Mouse (Mus musculus) hindbrain, embryonic 14.5 days (tissue): Measurements from ENCODE around the gene Madcam1. TPM values are rescaled to one million over a fixed set of nuclear protein-coding genes. Genes with fewer than 3 reads are reported as not detected.

Experiments
- ATAC-seq: fragments of 200-750 bp; cut with Nextera tagmentation; 2 replicates; pipeline ENCODE4 v1.8.0; 2017; ENCODE audit warnings: moderate number of reproducible peaks, mild to moderate bottlenecking, moderate TSS enrichment, moderate library complexity; ENCODE audit not compliant: low FRiP score
- DNase-seq: peaks from one replicate; pipeline ENCODE4 v3.0.0-alpha.2; 2015; ENCODE audit warnings: low spot score
- H3K27ac ChIP-seq: fragments of 300-500 bp; sonication (generic); 2 replicates; pipeline ENCODE4 v1.5.1; 2014; ENCODE audit warnings: mild to moderate bottlenecking, moderate library complexity
- H3K27me3 ChIP-seq: fragments of 300-500 bp; sonication (generic); 2 replicates; pipeline ENCODE4 v1.6.1; 2014; ENCODE audit warnings: mild to moderate bottlenecking, low read length, mixed read lengths; ENCODE audit not compliant: control insufficient read depth, insufficient read depth
- H3K36me3 ChIP-seq: fragments of 300-500 bp; sonication (generic); replicated peaks from 2 replicates; pipeline ENCODE4 v1.6.1; 2014; ENCODE audit not compliant: control insufficient read depth, insufficient read depth
- H3K4me1 ChIP-seq: fragments of 300-500 bp; sonication (generic); replicated peaks from 2 replicates; pipeline ENCODE4 v1.6.1; 2014; ENCODE audit warnings: antibody characterized with exemption, low read length, mixed read lengths; ENCODE audit not compliant: control insufficient read depth, insufficient read depth
- H3K4me2 ChIP-seq: fragments of 300-500 bp; sonication (generic); replicated peaks from 2 replicates; pipeline ENCODE4 v1.6.1; 2014; ENCODE audit warnings: mild to moderate bottlenecking, moderate library complexity
- H3K4me3 ChIP-seq: fragments of 300-500 bp; sonication (generic); replicated peaks from 2 replicates; pipeline ENCODE4 v1.5.1; 2014; ENCODE audit warnings: mild to moderate bottlenecking, low read length
- H3K9ac ChIP-seq: fragments of 300-500 bp; sonication (generic); 2 replicates; pipeline ENCODE4 v1.6.1; 2014
- H3K9me3 ChIP-seq: fragments of 300-500 bp; sonication (generic); 2 replicates; pipeline ENCODE4 v1.6.1; 2016; ENCODE audit warnings: low read length; ENCODE audit not compliant: control insufficient read depth
- WGBS: fragments of 180-500 bp; shearing (Covaris S2); extraction: QIAGEN DNeasy Blood & Tissue Kit; methylation state at CpG from one replicate; pipeline ENCODE4 v1.1.7; 2014; 5-methylcytosine and 5-hydroxymethylcytosine counted together
- polyA plus RNA-seq: library from polyadenylated mRNA; unstranded; fragments of >200 nt; fragmentation: Nextera tagmentation; extraction: Ambion mirVana; gene quantifications from 2 replicates; pipeline ENCODE4 v1.2.1, GENCODE M21; 2014

Madcam1 gene
- polyA plus RNA-seq, 1 experiment from 2014 or later: 1.2 TPM

- H3K4me3 ChIP-seq: peak overlapping the region; percentile 82
- H3K27ac ChIP-seq: peak overlapping the region; percentile 72
- DNase-seq: no peak
- H3K27me3 ChIP-seq: no peaks in the 10 kb centered on the region
- peak overlapping the region; percentile 51 for H3K4me2 ChIP-seq
- H3K36me3 ChIP-seq: no peaks in the 10 kb centered on the region
- no peaks in the 10 kb centered on the region for H3K9me3 ChIP-seq
- WGBS: 80% methylated on average over 10 of the region's 10 CpGs
- peaks cover 29% of the 10 kb centered on the region for H3K4me1 ChIP-seq
- ATAC-seq: no peak
- peak overlapping the region; percentile 56; the same call in 1 of the 2 replicates for H3K9ac ChIP-seq
Observed at GRCm38 (mm10) chr10:79703541-79703940, 39.2 kb downstream of the Madcam1 start.

- no peaks in the 10 kb centered on the region for H3K9me3 ChIP-seq
- peak within 1 kb of the TSS; percentile 82 for H3K4me3 ChIP-seq
- peaks cover 8% of the 10 kb centered on the region; the same call in 1 of the 2 replicates for H3K36me3 ChIP-seq
- WGBS: under 1% methylated on average over 30 of the region's 65 CpGs
- peak within 1 kb of the TSS; percentile 82 for H3K27ac ChIP-seq
- ATAC-seq: peak; percentile 96
- no peaks in the 10 kb centered on the region for H3K27me3 ChIP-seq
- peak; percentile 99 for DNase-seq
- peak within 1 kb of the TSS; percentile 91 for H3K4me2 ChIP-seq
- peaks cover 29% of the 10 kb centered on the region for H3K4me1 ChIP-seq
- peak within 1 kb of the TSS; percentile 93 for H3K9ac ChIP-seq
Observed at GRCm38 (mm10) chr10:79704065-79704969, 40.0 kb downstream of the Madcam1 start, which contains the start of gene Bsg. Gene Bsg (plus strand): TSS chr10:79704491.

DNA sequence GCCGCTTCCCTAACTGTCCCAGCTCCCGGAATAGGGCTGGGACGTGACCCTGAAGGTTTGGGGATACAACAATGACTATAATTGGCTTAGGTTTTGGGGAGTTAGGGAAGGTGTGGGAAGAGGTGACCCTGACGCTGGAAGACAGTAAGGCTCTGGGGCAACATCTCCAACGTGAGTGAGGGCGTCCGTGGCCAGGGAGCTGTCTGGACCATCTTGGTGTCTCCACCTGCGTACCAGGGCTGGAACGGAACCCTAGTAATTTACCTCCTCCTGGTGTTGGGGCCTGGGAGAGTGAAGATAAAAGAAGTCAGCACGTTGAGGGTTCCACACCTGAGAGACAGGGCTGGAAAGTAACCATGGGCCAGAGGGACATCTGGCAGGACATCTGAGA is 40.6 kb downstream of the Madcam1 start:
- DNase-seq (no peak), ATAC-seq (no peak)
- H3K9me3 ChIP-seq: no peaks in the 10 kb centered on the region
- no peak overlapping the region for H3K27ac ChIP-seq
- H3K36me3 ChIP-seq: peaks cover 14% of the 10 kb centered on the region
- peak overlapping the region; percentile 93 for H3K9ac ChIP-seq
- WGBS: 7% methylated on average over 10 of the region's 10 CpGs
- H3K4me2 ChIP-seq: peak overlapping the region; percentile 91
- H3K27me3 ChIP-seq: no peaks in the 10 kb centered on the region
- peaks cover 29% of the 10 kb centered on the region for H3K4me1 ChIP-seq
- H3K4me3 ChIP-seq: peak overlapping the region; percentile 82

DNA sequence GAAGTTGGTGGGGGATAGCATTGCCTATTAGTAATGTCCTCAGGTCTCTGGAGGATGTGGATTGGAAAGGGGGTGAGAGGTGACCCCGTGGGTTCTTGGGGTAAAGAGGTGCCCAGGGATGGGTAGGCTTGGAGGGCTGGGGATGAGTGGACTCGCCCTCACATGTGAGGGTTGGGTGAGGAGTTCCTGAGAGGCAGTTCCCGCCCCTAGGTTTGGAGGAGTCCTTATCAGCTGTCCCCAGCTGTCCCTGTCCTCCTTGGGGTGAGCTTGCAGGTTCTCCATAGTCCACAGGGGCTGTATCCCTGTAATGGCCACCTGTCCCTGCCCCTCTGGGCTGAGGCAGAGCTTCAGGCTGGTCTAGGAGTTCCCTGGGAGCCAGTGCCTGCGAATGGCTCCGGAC is 41.6 kb downstream of the Madcam1 start:
- H3K9me3 ChIP-seq: no peaks in the 10 kb centered on the region
- peak overlapping the region; percentile 82 for H3K4me3 ChIP-seq
- peak overlapping the region; percentile 31; the same call in 1 of the 2 replicates for H3K9ac ChIP-seq
- DNase-seq (no peak), ATAC-seq (no peak)
- H3K27me3 ChIP-seq: no peaks in the 10 kb centered on the region
- H3K36me3 ChIP-seq: peaks cover 24% of the 10 kb centered on the region
- H3K4me1 ChIP-seq: peaks cover 29% of the 10 kb centered on the region
- no peak overlapping the region for H3K27ac ChIP-seq
- 80% methylated on average over 5 of the region's 5 CpGs for WGBS
- peak overlapping the region; percentile 91 for H3K4me2 ChIP-seq

GRCm38 (mm10) chr10:79706406-79707094 is 42.2 kb downstream of the Madcam1 start:
- Histone ChIP-seq H3K4me2 (peak overlapping the region; percentile 91), H3K4me1 (peaks cover 29% of the 10 kb centered on the region), H3K9ac (0 out of 2 replicates have a peak overlapping the region, but pooled peaks have one; percentile 31), H3K4me3 (peak overlapping the region; percentile 82; the same call in 1 of the 2 replicates), H3K27me3 (no peaks in the 10 kb centered on the region), H3K27ac (no peak overlapping the region), H3K36me3 (peaks cover 30% of the 10 kb centered on the region), H3K9me3 (no peaks in the 10 kb centered on the region)
- ATAC-seq (no peak), DNase-seq (no peak)
- 93% methylated on average over 5 of the region's 5 CpGs for WGBS

GRCm38 (mm10) chr10:79707162-79707561 is 42.8 kb downstream of the Madcam1 start:
- Histone ChIP-seq H3K27ac (no peak overlapping the region), H3K9me3 (no peaks in the 10 kb centered on the region), H3K4me3 (no peak overlapping the region), H3K27me3 (no peaks in the 10 kb centered on the region), H3K4me2 (peak overlapping the region; percentile 91), H3K36me3 (peaks cover 36% of the 10 kb centered on the region), H3K4me1 (peaks cover 29% of the 10 kb centered on the region), H3K9ac (peak overlapping the region; percentile 31; the same call in 1 of the 2 replicates)
- DNase-seq (no peak), ATAC-seq (no peak)
- 79% methylated on average over 1 of the region's 1 CpGs for WGBS

DNA sequence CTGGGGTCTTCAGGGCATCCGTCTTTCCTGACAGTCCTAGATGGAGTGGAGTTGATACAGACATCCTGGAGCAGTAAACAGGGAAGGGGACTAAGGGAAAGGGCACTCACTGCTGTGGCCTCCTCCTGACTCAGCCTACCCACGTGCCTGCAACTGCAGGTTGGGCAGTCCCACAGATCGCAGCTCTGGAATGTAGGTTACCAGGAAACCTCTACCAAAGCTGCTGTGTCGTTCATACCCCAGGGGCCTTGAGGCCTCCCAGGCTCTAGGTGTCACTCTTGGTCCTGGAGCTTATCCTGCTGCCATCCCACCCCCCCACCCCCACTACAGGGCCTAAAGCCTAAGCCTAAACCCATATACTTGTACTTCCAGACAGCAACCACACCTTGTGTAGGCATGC is 43.4 kb downstream of the Madcam1 start:
- WGBS: 65% methylated on average over 4 of the region's 4 CpGs
- no peak for DNase-seq
- Histone ChIP-seq H3K36me3 (peaks cover 39% of the 10 kb centered on the region), H3K4me3 (no peak overlapping the region), H3K4me1 (peaks cover 29% of the 10 kb centered on the region), H3K27ac (no peak overlapping the region), H3K9me3 (no peaks in the 10 kb centered on the region), H3K27me3 (no peaks in the 10 kb centered on the region), H3K4me2 (0 out of 2 replicates have a peak overlapping the region, but pooled peaks have one; percentile 91), H3K9ac (no peak overlapping the region)
- no peak for ATAC-seq

DNA sequence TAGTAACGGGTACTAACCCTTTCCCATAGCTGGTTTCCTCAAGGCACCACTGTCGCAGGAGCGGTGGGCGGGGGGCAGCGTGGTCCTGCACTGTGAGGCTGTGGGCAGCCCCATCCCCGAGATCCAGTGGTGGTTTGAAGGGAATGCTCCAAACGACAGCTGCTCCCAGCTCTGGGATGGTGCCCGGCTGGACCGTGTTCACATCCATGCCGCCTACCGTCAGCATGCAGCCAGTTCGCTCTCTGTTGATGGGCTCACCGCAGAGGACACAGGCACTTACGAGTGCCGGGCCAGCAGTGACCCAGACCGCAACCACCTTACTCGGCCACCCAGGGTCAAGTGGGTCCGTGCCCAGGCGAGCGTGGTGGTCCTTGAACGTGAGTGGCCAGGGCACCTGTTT is 44.3 kb downstream of the Madcam1 start:
- Histone ChIP-seq H3K4me3 (no peak overlapping the region), H3K27ac (no peak overlapping the region), H3K4me1 (peaks cover 29% of the 10 kb centered on the region), H3K4me2 (no peak overlapping the region), H3K9ac (no peak overlapping the region), H3K9me3 (no peaks in the 10 kb centered on the region), H3K36me3 (peaks cover 41% of the 10 kb centered on the region), H3K27me3 (no peaks in the 10 kb centered on the region)
- WGBS: 90% methylated on average over 21 of the region's 21 CpGs
- DNase-seq (no peak), ATAC-seq (no peak)

DNA sequence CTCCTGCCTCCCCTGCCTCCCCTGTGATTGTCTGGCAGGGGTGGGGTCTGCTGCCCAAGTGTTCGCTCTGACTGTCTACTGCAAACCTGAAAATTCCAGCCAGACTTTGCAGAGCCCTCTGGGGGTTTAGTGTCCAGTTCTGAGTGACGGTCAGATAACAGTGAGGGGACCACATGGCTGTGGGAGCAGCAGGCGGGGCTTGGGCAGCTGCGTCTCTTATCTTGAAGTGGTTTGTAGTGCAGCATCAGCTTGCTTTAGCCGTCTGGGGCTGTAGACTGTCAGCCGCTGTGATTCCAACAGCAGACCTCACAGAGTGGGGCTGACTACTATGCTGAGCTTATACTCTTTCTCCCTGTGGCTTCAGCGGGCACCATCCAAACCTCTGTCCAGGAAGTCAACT is 44.9 kb downstream of the Madcam1 start:
- ATAC-seq (no peak), DNase-seq (no peak)
- no peak overlapping the region for H3K27ac ChIP-seq
- 84% methylated on average over 7 of the region's 7 CpGs for WGBS
- no peak overlapping the region for H3K9ac ChIP-seq
- no peak overlapping the region for H3K4me2 ChIP-seq
- no peak overlapping the region for H3K4me3 ChIP-seq
- no peaks in the 10 kb centered on the region for H3K9me3 ChIP-seq
- peaks cover 41% of the 10 kb centered on the region for H3K36me3 ChIP-seq
- H3K27me3 ChIP-seq: no peaks in the 10 kb centered on the region; the same call in 1 of the 2 replicates
- peaks cover 29% of the 10 kb centered on the region for H3K4me1 ChIP-seq
